Mouse (Mus musculus) testis, adult 10 weeks (tissue): Measurements from ENCODE around the gene Slc25a48. TPM values are rescaled to one million over a fixed set of nuclear protein-coding genes. Genes with fewer than 3 reads are reported as not detected.

Source experiments
- polyA plus RNA-seq: library from polyadenylated mRNA; stranded (reverse); fragments of 350-450 nt; fragmentation: Illumina TruSeq; extraction: RNeasy Lipid Tissue Mini Kit (QIAGEN cat#74804); gene quantifications from one replicate; pipeline ENCODE4 v1.2.3, GENCODE M21; 2014; ENCODE audit warnings: low read depth, low replicate concordance

Gene Slc25a48
- 0.10 TPM for polyA plus RNA-seq

GRCm38 (mm10) chr13:56438211-56439075 is at the start of gene Slc25a48:
Gene Slc25a48, plus strand, starts transcription at chr13:56438355.

GRCm38 (mm10) chr13:56426365-56426764 is 11.8 kb upstream of the Slc25a48 start, which contains the start of gene Gm3045:
Gene Gm3045, plus strand, starts transcription at chr13:56426594.

DNA sequence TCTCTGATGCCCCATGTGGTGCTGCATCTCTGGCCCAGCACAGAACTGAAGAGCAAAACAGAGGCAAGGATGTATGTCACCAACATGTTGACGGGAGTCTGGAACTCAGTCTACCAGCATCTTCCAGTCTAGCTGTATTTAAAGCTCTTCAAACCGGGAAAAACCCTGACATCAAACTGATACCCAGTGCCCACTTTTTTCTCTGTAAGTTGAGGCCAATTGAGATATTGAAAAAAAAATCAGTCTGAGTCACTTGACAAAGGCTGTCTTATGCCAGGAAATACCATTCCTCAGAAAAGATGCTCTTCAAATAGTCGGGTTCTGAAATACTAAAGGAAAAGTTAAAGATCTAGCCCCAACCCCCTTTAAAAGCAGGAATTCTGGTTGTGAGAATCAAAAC is 44.0 kb downstream of the Slc25a48 start, which contains the start of gene Il9:
Gene Il9 (minus strand): TSS at position 101 of the 400 bp plus-strand sequence.

DNA sequence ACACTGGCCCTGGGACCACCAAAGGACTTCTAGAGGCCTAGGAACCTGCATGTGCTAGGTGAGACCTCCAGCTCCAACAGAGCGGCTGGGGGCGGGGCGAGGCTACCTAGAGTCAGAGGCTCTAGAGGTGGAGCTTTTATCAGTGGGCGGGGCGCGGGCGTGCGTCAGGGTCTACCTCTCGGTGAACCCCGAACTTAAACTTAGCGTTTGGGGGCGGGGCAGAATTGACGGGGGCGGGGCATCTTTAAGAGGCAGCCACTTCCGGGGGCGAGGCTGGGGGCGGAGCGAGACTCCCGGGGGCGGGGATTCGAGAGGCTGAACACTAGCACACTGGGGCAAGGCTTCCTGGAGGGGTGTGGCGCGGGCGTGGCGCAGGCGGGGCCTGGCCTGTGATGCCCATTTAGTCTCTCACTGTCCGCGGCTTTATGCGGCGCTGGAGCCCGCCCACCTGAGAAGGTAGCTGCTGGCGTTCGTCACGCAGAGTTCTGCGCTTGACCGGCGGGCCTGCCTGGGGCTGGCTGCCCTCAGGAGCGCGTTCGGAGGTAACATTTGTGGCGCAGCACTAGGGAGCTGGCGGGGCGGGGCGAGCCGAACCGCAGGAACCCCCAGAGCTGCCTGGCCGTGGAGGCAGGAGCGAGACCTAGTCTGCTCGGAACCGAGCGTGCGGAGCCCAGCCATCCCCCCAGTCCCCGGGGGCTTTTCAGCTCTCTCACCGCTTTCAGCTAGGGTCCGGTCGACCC is 84.1 kb downstream of the Slc25a48 start, which contains the start of gene Fbxl21:
Gene Fbxl21 (plus strand): TSS at position 392 of the 740 bp plus-strand sequence.

Other genes with a start within 250 kb of the Slc25a48 start
- gene Neurog1, start 186.2 kb upstream of the Slc25a48 start, polyA plus RNA-seq, result 0.20 TPM
- gene Cxcl14, start 141.8 kb upstream of the Slc25a48 start, polyA plus RNA-seq, result 0.39 TPM
- gene Gm3045, start 11.8 kb upstream of the Slc25a48 start, polyA plus RNA-seq, result 1.1 TPM
- not detected for gene Il9, start 43.9 kb downstream of the Slc25a48 start, polyA plus RNA-seq
- gene Fbxl21, start 84.1 kb downstream of the Slc25a48 start, polyA plus RNA-seq, result 0.90 TPM
- gene Lect2, start 110.1 kb downstream of the Slc25a48 start, polyA plus RNA-seq, result not detected
- gene Tgfbi, start 171.2 kb downstream of the Slc25a48 start, polyA plus RNA-seq, result 3.4 TPM